Mouse (Mus musculus) kidney, adult 2 months (tissue): ENCODE measurements around the gene Gnaq. TPM values are rescaled to one million over a fixed set of nuclear protein-coding genes. Genes with fewer than 3 reads are reported as not detected.

ENCODE experiments used
- DNase-seq: peaks from one replicate; pipeline ENCODE4 v3.0.0; 2021
- H3K27ac ChIP-seq: fragments of 200-500 bp; 2 replicates; pipeline ENCODE4 v1.5.1; 2012; ENCODE audit warnings: low read depth, low read length, control low read depth, inconsistent platforms; ENCODE audit not compliant: insufficient read depth
- H3K27me3 ChIP-seq: fragments of 200-500 bp; replicated peaks from 2 replicates; pipeline ENCODE4 v1.6.1; 2012; ENCODE audit warnings: mild to moderate bottlenecking, moderate library complexity, low read length, inconsistent platforms; ENCODE audit not compliant: control insufficient read depth, insufficient read depth
- H3K36me3 ChIP-seq: fragments of 200-500 bp; 2 replicates; pipeline ENCODE4 v1.6.1; 2012; ENCODE audit warnings: mild to moderate bottlenecking, moderate library complexity, low read length, inconsistent platforms; ENCODE audit not compliant: control insufficient read depth, insufficient read depth
- H3K4me1 ChIP-seq: fragments of 200-500 bp; 2 replicates; pipeline ENCODE4 v1.6.1; 2011; ENCODE audit warnings: low read length; ENCODE audit not compliant: control insufficient read depth, insufficient read depth
- H3K4me3 ChIP-seq: fragments of 200-500 bp; 2 replicates; pipeline ENCODE4 v1.5.1; 2011; ENCODE audit warnings: mild to moderate bottlenecking, low read depth, low read length, control low read depth; ENCODE audit not compliant: insufficient read depth
- CTCF ChIP-seq: fragments of 200-500 bp; conservative IDR thresholded peaks from 2 replicates; pipeline ENCODE4 v1.5.1; 2011; ENCODE audit warnings: low read depth, mild to moderate bottlenecking, control low read depth, low read length, moderate library complexity, mixed read lengths; ENCODE audit not compliant: insufficient read depth, insufficient read length
- POLR2A ChIP-seq: fragments of 200-500 bp; IDR thresholded peaks from one replicate; pipeline ENCODE4 v1.6.1; 2011; ENCODE audit warnings: low read depth, low read length, control low read depth
- WGBS: fragments of 180-500 bp; shearing (Covaris S2); methylation state at CpG from one replicate; pipeline ENCODE4 v1.1.7; 2018; 5-methylcytosine and 5-hydroxymethylcytosine counted together
- polyA plus RNA-seq: library from polyadenylated mRNA; depleted of rRNA; stranded (reverse); fragments of >200 nt; gene quantifications from 2 replicates; pipeline ENCODE4 v1.2.3, GENCODE M21; 2012

The Gnaq gene
- polyA plus RNA-seq, 1 experiment, result 15.6 TPM

GRCm38 (mm10) chr19:16328074-16328850 is 195.6 kb downstream of the Gnaq start:
- Histone ChIP-seq H3K4me3 (no peak overlapping the region), H3K27me3 (no peaks in the 10 kb centered on the region), H3K27ac (no peak overlapping the region), H3K36me3 (no peaks in the 10 kb centered on the region), H3K4me1 (peaks cover 26% of the 10 kb centered on the region)
- 56% methylated on average over 7 of the region's 7 CpGs for WGBS
- TF ChIP-seq POLR2A (no peak), CTCF (no peak)
- DNase-seq, result peak; percentile 87

- Histone ChIP-seq H3K27me3 (no peaks in the 10 kb centered on the region), H3K4me3 (no peak overlapping the region), H3K4me1 (peaks cover 21% of the 10 kb centered on the region), H3K27ac (no peak overlapping the region), H3K36me3 (peaks cover 2% of the 10 kb centered on the region; the same call in 1 of the 2 replicates)
- TF ChIP-seq CTCF (no peak), POLR2A (no peak)
- no peak for DNase-seq
Observed at GRCm38 (mm10) chr19:16329056-16329455, 196.4 kb downstream of the Gnaq start.

- no peak for DNase-seq
- TF ChIP-seq POLR2A (no peak), CTCF (no peak)
- WGBS, result 90% methylated on average over 6 of the region's 6 CpGs
- peaks cover 2% of the 10 kb centered on the region for H3K36me3 ChIP-seq
- no peak overlapping the region for H3K4me3 ChIP-seq
- H3K27ac ChIP-seq, result no peak overlapping the region
- peaks cover 19% of the 10 kb centered on the region for H3K4me1 ChIP-seq
- no peaks in the 10 kb centered on the region for H3K27me3 ChIP-seq
Observed at GRCm38 (mm10) chr19:16329648-16330047, 197.0 kb downstream of the Gnaq start.

GRCm38 (mm10) chr19:16330161-16330560 is 197.5 kb downstream of the Gnaq start:
- Histone ChIP-seq H3K27ac (no peak overlapping the region), H3K4me3 (no peak overlapping the region), H3K4me1 (peaks cover 19% of the 10 kb centered on the region), H3K27me3 (no peaks in the 10 kb centered on the region), H3K36me3 (peaks cover 2% of the 10 kb centered on the region)
- WGBS, result 69% methylated on average over 7 of the region's 7 CpGs
- no peak for DNase-seq
- TF ChIP-seq CTCF, result no peak
- TF ChIP-seq POLR2A, result no peak

GRCm38 (mm10) chr19:16331047-16331446 is 198.4 kb downstream of the Gnaq start:
- Histone ChIP-seq H3K27me3 (no peaks in the 10 kb centered on the region), H3K27ac (no peak overlapping the region), H3K4me1 (peaks cover 14% of the 10 kb centered on the region; the same call in 1 of the 2 replicates), H3K4me3 (no peak overlapping the region), H3K36me3 (peaks cover 2% of the 10 kb centered on the region)
- no peak for DNase-seq
- 0 out of 2 replicates have a peak, but pooled peaks have one; percentile 5 for TF ChIP-seq CTCF
- TF ChIP-seq POLR2A, result no peak
- WGBS, result 92% methylated on average over 6 of the region's 6 CpGs

GRCm38 (mm10) chr19:16337866-16338530 is 205.4 kb downstream of the Gnaq start:
- WGBS, result 83% methylated on average over 9 of the region's 9 CpGs
- H3K4me3 ChIP-seq, result no peak overlapping the region

GRCm38 (mm10) chr19:16339954-16340586 is 207.4 kb downstream of the Gnaq start:
- no peak overlapping the region for H3K4me3 ChIP-seq
- H3K4me1 ChIP-seq, result no peaks in the 10 kb centered on the region
- no peak overlapping the region for H3K27ac ChIP-seq
- H3K27me3 ChIP-seq, result no peaks in the 10 kb centered on the region
- TF ChIP-seq CTCF, result no peak
- no peak for TF ChIP-seq POLR2A
- no peak for DNase-seq
- no peaks in the 10 kb centered on the region for H3K36me3 ChIP-seq
- WGBS, result 79% methylated on average over 4 of the region's 4 CpGs

More at GRCm38 (mm10) chr19:16337866-16338530, 205.4 kb downstream of the Gnaq start:
- no peaks in the 10 kb centered on the region for H3K27me3 ChIP-seq
- no peak for TF ChIP-seq CTCF
- TF ChIP-seq POLR2A, result no peak
- DNase-seq, result no peak
- H3K36me3 ChIP-seq, result peaks cover 2% of the 10 kb centered on the region
- no peak overlapping the region for H3K27ac ChIP-seq
- no peaks in the 10 kb centered on the region for H3K4me1 ChIP-seq
